Mouse (Mus musculus) cerebellum, adult 2 months (tissue): ENCODE data around the gene Os9.
"Not testable (repeated sequence)": the region's sequence is repeated elsewhere in the genome, so short reads cannot be mapped to it uniquely, and the experiment has no call there.

Experiments
- CTCF ChIP-seq: fragments of 200-500 bp; IDR thresholded peaks from 2 replicates; pipeline ENCODE4 v1.5.1; 2011; ENCODE audit warnings: low read depth, mild to moderate bottlenecking, control low read depth, low read length, moderate library complexity, borderline replicate concordance; ENCODE audit not compliant: insufficient read depth
- POLR2A ChIP-seq: fragments of 200-500 bp; IDR thresholded peaks from 2 replicates; pipeline ENCODE4 v1.6.1; 2011; ENCODE audit warnings: low read length, control low read depth, borderline replicate concordance; ENCODE audit not compliant: insufficient read depth

DNA sequence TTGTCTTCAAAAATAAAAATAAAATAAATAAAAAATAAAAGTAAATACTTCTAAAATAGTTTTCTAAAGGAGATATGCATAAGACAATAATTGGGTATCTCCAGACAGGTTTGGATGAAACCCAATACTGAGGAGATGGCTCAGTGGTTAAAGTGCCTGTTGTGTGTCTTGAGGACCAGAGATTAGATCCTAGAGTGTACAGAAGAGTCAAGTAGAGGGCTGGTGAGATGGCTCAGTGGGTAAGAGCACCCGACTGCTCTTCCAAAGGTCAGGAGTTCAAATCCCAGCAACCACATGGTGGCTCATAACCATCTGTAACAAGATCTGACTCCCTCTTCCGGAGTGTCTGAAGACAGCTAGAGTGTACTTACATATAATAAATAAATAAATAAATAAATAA lies 48.0 kb downstream of the Os9 start:
- not testable (repeated sequence) for TF ChIP-seq CTCF, POLR2A
